Mouse (Mus musculus): ENCODE data around the gene Cabp2. TPM values are rescaled to one million over a fixed set of nuclear protein-coding genes. Genes with fewer than 3 reads are reported as not detected.
"Not testable (repeated sequence)": the region's sequence is repeated elsewhere in the genome, so short reads cannot be mapped to it uniquely, and the experiment has no call there.

Cabp2 gene
- not detected in 2 replicates for polyA plus RNA-seq (2015; fragmentation: Nextera tagmentation; extraction: Ambion mirVana)

DNA sequence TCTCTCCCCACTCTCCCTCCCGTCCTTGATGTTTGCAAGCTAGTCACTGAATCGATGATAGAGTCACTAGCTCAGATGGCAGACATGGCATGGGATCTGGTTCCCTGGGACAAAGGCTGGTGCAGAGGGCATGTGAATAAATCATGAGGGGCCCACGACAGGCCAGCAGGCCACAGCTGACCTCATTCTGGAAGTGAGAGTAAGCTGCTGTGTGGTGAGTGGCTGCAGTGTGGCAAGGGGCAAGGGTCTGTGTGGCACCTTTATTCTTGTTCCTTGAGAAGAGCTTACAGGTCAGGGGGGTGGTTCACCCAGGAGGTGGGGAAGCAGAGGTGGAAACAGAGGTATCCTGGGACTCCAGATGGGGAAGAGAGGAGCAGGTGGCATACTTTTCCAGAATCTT, at the start of gene Cabp2:
Gene Cabp2, plus strand, starts transcription at position 185 of the 400 bp plus-strand sequence.
- Histone ChIP-seq H3K4me1 (no peaks in the 10 kb centered on the region), H3K4me3 (no peak within 1 kb of the TSS), H3K9ac (no peak within 1 kb of the TSS), H3K4me2 (replicated peaks) (no peak within 1 kb of the TSS), H3K36me3 (no peaks in the 10 kb centered on the region), H3K9me3 (no peaks in the 10 kb centered on the region), H3K27me3 (no peaks in the 10 kb centered on the region; the same call in 1 of the 2 replicates), H3K27ac (no peak within 1 kb of the TSS)
- 64% methylated on average over 3 of the region's 3 CpGs for WGBS
- ATAC-seq (ENCODE audit: low FRiP score, low read depth) = no peak

DNA sequence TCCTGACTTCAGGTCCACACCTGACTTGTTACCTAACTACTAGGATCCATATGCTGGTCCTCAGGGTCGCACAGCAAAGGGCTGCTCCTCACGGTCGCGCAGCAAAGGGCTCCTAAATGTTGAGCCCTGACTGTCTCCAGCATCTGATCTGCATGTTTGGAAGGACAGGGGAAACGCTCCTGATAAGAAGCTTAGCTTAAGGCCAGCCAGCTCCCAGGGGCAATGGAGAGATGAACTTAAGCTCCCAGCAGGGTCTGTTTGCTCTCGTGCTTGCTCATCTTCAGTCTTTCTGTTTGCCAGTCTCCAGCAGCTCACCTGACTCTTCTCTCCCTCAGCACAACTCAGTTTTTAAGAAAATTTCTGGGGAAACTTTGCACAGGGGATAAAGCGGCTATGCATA, 48.7 kb upstream of the Cabp2 start:
- peaks cover 18% of the 10 kb centered on the region for H3K36me3 ChIP-seq
- ATAC-seq (ENCODE audit: low FRiP score, low read depth) = no peak
- WGBS = 68% methylated on average over 7 of the region's 7 CpGs

DNA sequence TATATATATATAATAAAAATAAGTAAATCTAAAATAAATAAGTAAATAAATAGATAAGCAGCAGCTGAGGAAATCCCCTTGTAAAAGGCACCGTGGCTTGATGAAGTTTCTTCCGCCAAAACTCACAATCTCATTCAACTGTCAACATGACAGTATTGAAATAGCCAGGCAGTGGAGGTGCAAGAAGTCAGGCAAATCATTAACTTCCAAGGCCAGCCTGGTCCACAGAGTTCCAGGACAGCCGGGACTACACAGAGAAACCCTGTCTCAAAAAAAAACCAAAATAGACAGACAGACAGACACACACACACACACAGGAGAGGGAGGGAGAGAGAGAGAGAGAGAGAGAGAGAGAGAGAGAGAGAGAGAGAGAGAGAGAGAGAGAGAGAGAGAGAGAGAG, 48.1 kb upstream of the Cabp2 start:
- WGBS = 83% methylated on average over 3 of the region's 3 CpGs
- no peak for ATAC-seq (ENCODE audit: low FRiP score, low read depth)

More for the DNA sequence above, 48.7 kb upstream of the Cabp2 start:
- Histone ChIP-seq H3K4me3 (no peak overlapping the region), H3K4me2 (replicated peaks) (no peak overlapping the region), H3K4me1 (peaks cover 13% of the 10 kb centered on the region), H3K9ac (no peak overlapping the region), H3K9me3 (no peaks in the 10 kb centered on the region), H3K27me3 (no peaks in the 10 kb centered on the region), H3K27ac (no peak overlapping the region)

DNA sequence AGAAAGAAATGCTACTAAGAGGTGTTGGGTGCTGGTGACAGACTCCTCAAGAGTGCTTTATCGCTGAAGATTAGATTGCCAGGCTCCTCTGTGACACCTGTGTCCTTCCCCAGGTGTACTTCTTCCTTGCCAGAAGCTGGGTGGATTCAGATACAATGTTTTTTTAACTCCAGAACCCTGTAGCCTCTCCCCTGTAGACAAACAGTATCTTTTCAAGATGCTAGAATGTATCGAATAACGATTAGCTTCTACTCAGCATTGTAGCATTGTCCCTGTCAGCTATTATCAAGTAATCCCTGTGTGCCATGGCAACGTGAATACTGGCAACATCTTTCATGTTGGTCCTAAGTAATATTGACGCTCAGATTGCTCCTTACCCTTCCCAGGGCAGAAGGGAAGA, 47.6 kb upstream of the Cabp2 start:
- ATAC-seq (ENCODE audit: low FRiP score, low read depth) = no peak
- WGBS = 68% methylated on average over 5 of the region's 5 CpGs

More for the DNA sequence above, 48.1 kb upstream of the Cabp2 start:
- no peaks in the 10 kb centered on the region for H3K27me3 ChIP-seq
- no peak overlapping the region for H3K9ac ChIP-seq
- peaks cover 15% of the 10 kb centered on the region for H3K4me1 ChIP-seq
- H3K4me2 ChIP-seq (replicated peaks) = no peak overlapping the region
- no peak overlapping the region for H3K27ac ChIP-seq
- no peak overlapping the region for H3K4me3 ChIP-seq
- H3K36me3 ChIP-seq = peaks cover 18% of the 10 kb centered on the region
- H3K9me3 ChIP-seq = no peaks in the 10 kb centered on the region

DNA sequence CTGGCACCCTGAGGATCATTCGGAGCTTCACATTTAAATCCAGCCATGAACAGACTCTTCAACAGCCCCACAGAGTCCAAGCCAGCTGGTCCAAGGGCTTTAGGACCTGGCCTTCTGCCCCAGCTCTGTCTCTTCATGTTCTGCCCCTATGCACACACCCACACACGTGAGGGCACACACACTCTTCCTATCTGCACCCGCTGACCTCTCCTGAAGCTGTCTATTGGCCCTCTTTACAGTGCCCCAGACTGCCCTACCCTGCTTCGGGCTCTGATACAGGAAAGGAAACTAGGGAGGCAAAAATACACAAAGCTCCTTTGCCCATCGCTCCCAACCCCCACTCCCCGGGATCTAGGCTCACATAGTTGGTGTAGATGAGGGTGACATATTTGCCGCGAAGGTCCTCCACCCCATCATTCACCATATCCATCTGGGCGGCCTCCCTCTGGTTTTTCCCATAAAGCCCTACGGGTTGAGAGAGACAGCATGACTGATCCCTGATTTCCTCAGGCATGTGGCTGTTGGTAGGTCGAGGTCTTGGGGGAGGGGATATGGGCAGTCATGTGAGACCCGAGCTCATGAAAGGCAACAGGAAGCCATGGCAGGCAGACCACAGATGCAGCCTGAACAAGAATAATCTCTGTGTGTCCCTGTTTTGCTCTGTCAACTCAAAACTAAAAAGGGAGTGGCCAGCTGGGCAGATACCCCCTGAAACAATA, 44.9 kb upstream of the Cabp2 start:
- Histone ChIP-seq H3K4me1 (peaks cover 16% of the 10 kb centered on the region), H3K4me3 (no peak overlapping the region; the same call in 1 of the 2 replicates), H3K9me3 (no peaks in the 10 kb centered on the region), H3K36me3 (peaks cover 18% of the 10 kb centered on the region), H3K27me3 (no peaks in the 10 kb centered on the region), H3K4me2 (replicated peaks) (peak overlapping the region; percentile 48), H3K9ac (peak overlapping the region; percentile 45; the same call in 1 of the 2 replicates), H3K27ac (no peak overlapping the region)
- 73% methylated on average over 12 of the region's 12 CpGs for WGBS
- no peak for ATAC-seq (ENCODE audit: low FRiP score, low read depth)

More for the DNA sequence above, 47.6 kb upstream of the Cabp2 start:
- no peaks in the 10 kb centered on the region for H3K27me3 ChIP-seq
- H3K4me3 ChIP-seq = no peak overlapping the region
- no peak overlapping the region for H3K9ac ChIP-seq
- no peak overlapping the region for H3K4me2 ChIP-seq (replicated peaks)
- H3K4me1 ChIP-seq = peaks cover 16% of the 10 kb centered on the region
- H3K36me3 ChIP-seq = peaks cover 18% of the 10 kb centered on the region
- H3K9me3 ChIP-seq = no peaks in the 10 kb centered on the region
- H3K27ac ChIP-seq = no peak overlapping the region

DNA sequence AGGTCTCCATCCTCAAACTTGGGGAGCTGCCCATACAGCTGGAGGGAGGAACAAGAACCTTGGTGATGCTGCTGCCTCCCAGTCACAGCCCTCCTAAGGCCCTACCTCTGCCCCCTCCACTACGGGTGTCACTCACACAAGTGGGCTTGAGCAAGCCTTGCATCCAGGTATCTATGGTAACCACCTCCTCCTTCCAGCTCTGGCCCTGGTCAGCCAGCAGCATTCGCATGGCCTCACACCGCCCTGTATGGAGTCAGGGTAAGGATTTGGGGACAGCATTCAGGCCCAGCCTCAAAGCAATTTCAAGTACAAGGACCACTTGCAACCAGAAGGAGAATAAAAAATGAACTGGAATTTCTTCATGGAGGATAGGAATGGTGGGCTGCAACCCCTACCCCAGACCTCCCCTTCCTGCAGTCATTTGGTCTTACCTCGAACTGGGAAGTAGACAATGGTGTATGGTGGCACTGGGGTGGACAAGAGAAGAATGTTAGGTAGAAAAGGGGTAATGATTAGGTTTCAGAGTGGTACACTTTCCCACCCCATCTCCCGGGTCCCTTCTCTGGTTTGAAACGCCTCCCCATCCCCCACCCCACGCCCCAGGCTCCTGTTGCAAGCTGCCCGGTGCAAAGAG, 44.1 kb upstream of the Cabp2 start:
- H3K27ac ChIP-seq = peak overlapping the region; percentile 83
- 21% methylated on average over 8 of the region's 8 CpGs for WGBS
- peaks cover 16% of the 10 kb centered on the region for H3K4me1 ChIP-seq
- 0 out of 2 replicates have a peak, but pooled peaks have one; percentile 13 for ATAC-seq (ENCODE audit: low FRiP score, low read depth)
- peaks cover 18% of the 10 kb centered on the region for H3K36me3 ChIP-seq
- peak overlapping the region; percentile 80 for H3K9ac ChIP-seq
- peak overlapping the region; percentile 77 for H3K4me2 ChIP-seq (replicated peaks)
- not testable (repeated sequence) for H3K9me3 ChIP-seq, H3K27me3 ChIP-seq
- H3K4me3 ChIP-seq = peak overlapping the region; percentile 62

DNA sequence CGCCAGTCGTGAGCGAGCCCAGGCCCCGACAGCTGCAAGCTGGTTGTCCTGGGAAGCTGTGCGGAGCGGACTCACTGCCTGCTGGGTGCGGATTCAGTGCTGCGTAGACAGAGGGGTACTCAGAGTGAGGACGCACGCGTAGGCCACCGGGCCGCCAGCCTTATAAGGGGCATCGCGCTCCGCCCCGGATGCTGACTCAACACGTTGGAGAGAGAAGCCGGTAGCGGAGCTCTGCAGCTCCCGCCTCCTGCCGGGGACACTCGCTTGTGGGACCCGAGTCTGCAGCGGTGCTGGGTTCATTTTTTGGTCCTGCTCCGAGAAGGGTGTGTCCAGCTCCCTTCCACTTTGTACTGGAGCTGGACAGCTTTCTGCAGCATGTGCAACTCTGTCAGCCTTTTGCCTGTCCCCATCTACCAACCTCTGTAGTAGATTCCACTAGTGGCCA, 43.6 kb upstream of the Cabp2 start, which contains the start of gene Gstp1:
Gene Gstp1, minus strand, starts transcription at position 198 of the 445 bp plus-strand sequence.
- no peaks in the 10 kb centered on the region for H3K27me3 ChIP-seq
- ATAC-seq (ENCODE audit: low FRiP score, low read depth) = peak; percentile 91
- peak within 1 kb of the TSS; percentile 77 for H3K4me2 ChIP-seq (replicated peaks)
- H3K36me3 ChIP-seq = peaks cover 18% of the 10 kb centered on the region
- H3K27ac ChIP-seq = peak within 1 kb of the TSS; percentile 83
- WGBS = 0% methylated on average over 26 of the region's 26 CpGs
- H3K4me3 ChIP-seq = peak within 1 kb of the TSS; percentile 62
- H3K9me3 ChIP-seq = no peaks in the 10 kb centered on the region
- H3K4me1 ChIP-seq = peaks cover 16% of the 10 kb centered on the region
- H3K9ac ChIP-seq = peak within 1 kb of the TSS; percentile 80

DNA sequence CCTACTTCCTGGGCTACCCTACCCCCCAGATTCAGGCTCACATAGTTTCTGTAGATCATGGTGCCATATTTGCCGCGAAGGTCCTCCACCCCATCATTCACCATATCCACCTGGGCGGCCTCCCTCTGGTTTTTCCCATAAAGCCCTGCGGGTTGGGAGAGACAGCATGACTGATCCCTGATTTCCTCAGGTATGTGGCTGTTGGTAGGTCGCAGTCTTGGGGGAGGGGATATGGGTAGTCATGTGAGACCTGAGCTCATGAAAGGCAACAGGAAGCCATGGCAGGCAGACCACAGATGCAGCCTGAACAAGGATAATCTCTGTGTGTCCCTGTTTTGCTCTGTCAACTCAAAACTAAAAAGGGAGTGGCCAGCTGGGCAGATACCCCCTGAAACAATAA, 40.4 kb upstream of the Cabp2 start:
- not testable (repeated sequence) for H3K4me3 ChIP-seq; ATAC-seq (ENCODE audit: low FRiP score, low read depth); H3K27me3 ChIP-seq; H3K27ac ChIP-seq; H3K9ac ChIP-seq; H3K36me3 ChIP-seq; H3K9me3 ChIP-seq; H3K4me2 ChIP-seq (replicated peaks)
- WGBS = 80% methylated on average over 5 of the region's 5 CpGs
- peaks cover 18% of the 10 kb centered on the region for H3K4me1 ChIP-seq

DNA sequence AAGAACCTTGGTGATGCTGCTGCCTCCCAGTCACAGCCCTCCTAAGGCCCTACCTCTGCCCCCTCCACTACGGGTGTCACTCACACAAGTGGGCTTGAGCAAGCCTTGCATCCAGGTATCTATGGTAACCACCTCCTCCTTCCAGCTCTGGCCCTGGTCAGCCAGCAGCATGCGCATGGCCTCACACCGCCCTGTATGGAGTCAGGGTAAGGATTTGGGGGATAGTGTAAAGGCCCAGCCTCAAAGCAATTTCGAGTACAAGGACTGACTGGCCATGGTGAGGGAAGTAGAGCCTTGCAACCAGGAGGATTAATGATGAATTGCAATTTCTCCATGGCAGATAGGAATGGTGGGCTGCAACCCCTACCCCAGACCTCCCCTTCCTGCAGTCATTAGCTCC, 39.9 kb upstream of the Cabp2 start:
- WGBS = 89% methylated on average over 3 of the region's 4 CpGs
- not testable (repeated sequence) for ATAC-seq (ENCODE audit: low FRiP score, low read depth); H3K36me3 ChIP-seq

DNA sequence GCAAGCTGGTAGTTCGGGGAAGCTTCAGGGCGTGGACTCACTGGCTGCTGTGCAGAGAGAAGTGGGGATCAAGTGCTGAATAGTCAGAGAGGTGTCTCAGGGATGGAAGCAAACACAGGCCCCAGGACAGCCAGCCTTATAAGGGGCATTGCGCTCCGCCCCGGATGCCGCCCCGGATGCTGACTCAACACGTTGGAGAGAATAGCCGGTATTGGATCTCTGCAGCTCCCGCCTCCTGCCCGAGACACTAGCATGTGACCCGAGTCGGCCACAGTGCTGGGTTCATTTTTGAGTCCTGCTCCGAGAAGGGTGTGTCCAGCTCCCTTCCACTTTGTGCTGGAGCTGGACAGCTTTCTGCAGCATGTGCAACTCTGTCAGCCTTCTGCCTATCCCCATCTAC, 39.3 kb upstream of the Cabp2 start:
- Histone ChIP-seq H3K36me3 (no peaks in the 10 kb centered on the region), H3K4me1 (peaks cover 12% of the 10 kb centered on the region; the same call in 1 of the 2 replicates), H3K9me3 (no peaks in the 10 kb centered on the region), H3K9ac (no peak overlapping the region), H3K4me3 (no peak overlapping the region), H3K4me2 (replicated peaks) (no peak overlapping the region), H3K27me3 (no peaks in the 10 kb centered on the region), H3K27ac (no peak overlapping the region)
- WGBS = 73% methylated on average over 14 of the region's 14 CpGs
- no peak for ATAC-seq (ENCODE audit: low FRiP score, low read depth)

More for the DNA sequence above, 39.9 kb upstream of the Cabp2 start:
- H3K9me3 ChIP-seq; H3K4me2 ChIP-seq (replicated peaks); H3K27me3 ChIP-seq; H3K4me3 ChIP-seq; H3K9ac ChIP-seq; H3K27ac ChIP-seq: not testable (repeated sequence)
- H3K4me1 ChIP-seq = peaks cover 15% of the 10 kb centered on the region

DNA sequence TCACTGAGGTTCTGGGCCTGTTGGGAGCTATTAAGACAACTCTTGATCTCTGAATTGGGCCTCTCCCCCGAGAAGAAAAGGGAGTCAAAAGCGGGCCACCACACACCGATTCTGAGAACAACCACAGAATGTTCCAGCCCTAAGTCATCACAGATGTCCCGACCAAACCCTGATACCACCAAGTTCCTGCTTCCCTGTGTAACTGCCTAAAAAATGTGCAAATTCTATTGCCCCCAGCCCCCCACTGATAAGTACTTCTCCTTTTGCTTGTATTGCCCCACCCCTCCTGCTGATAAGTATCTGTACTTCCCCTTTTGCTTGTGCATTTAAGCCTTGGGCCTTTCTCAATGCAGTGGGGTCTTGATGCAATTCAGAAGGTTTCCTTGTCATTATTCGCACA, 37.3 kb upstream of the Cabp2 start:
- H3K36me3 ChIP-seq; H3K4me2 ChIP-seq (replicated peaks): not testable (repeated sequence)
- WGBS = 92% methylated on average over 5 of the region's 5 CpGs

More for the DNA sequence above, 37.3 kb upstream of the Cabp2 start:
- H3K4me1 ChIP-seq; H3K9me3 ChIP-seq; H3K9ac ChIP-seq; H3K27me3 ChIP-seq; H3K4me3 ChIP-seq; ATAC-seq (ENCODE audit: low FRiP score, low read depth); H3K27ac ChIP-seq: not testable (repeated sequence)
